Mouse (Mus musculus): ENCODE results near the gene Spin1. TPM values are rescaled to one million over a fixed set of nuclear protein-coding genes. Genes with fewer than 3 reads are reported as not detected.

Spin1 gene
- polyA plus RNA-seq, 1 experiment from 2014 or later = 39.5 TPM

GRCm38 (mm10) chr13:51137702-51138031, 37.0 kb downstream of the Spin1 start:
- Histone ChIP-seq H3K4me2 (no peak overlapping the region), H3K27me3 (replicated peaks; ENCODE audit: control insufficient read depth, insufficient read depth, low read length) (no peaks in the 10 kb centered on the region), H3K27ac (ENCODE audit: low read depth, low read length) (no peak overlapping the region), H3K9ac (ENCODE audit: low read depth, low read length) (no peak overlapping the region), H3K4me1 (replicated peaks; ENCODE audit: control insufficient read depth, insufficient read depth, low read length) (peaks cover 3% of the 10 kb centered on the region; the same call in 1 of the 2 replicates), H3K4me3 (ENCODE audit: low read depth, low read length) (no peak overlapping the region), H3K9me3 (ENCODE audit: control insufficient read depth, low read length) (no peaks in the 10 kb centered on the region), H3K36me3 (ENCODE audit: control insufficient read depth, insufficient read depth, low read length) (peaks cover 9% of the 10 kb centered on the region; the same call in 1 of the 2 replicates)
- DNase-seq (ENCODE audit: low spot score) (no peak), ATAC-seq (replicated peaks; ENCODE audit: low FRiP score) (no peak)

DNA sequence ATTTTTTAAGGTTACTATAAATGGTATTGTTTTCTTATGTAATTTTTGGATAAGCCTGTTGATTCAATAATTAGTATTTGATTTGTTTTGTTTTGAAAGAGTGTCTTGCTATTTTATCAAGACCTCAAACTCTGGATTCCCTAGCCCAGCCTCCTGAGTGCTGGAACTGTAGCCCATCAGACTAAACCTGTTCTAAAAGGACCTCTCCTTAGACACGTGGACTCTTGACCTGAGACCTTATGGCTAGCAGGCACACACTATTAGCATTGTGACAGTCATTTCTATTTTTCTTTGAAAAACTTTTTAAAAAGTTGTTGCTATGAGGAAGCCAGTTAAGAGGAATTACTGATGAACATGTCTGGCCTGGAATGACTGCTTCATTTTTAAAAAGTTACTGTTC, 46.4 kb downstream of the Spin1 start:
- no peak overlapping the region for H3K9ac ChIP-seq (ENCODE audit: low read depth, low read length)
- ATAC-seq (replicated peaks; ENCODE audit: low FRiP score) (no peak), DNase-seq (ENCODE audit: low spot score) (no peak)
- no peaks in the 10 kb centered on the region for H3K4me1 ChIP-seq (replicated peaks; ENCODE audit: control insufficient read depth, insufficient read depth, low read length)
- no peak overlapping the region for H3K27ac ChIP-seq (ENCODE audit: low read depth, low read length)
- no peak overlapping the region for H3K4me3 ChIP-seq (ENCODE audit: low read depth, low read length)
- H3K27me3 ChIP-seq (replicated peaks; ENCODE audit: control insufficient read depth, insufficient read depth, low read length) = no peaks in the 10 kb centered on the region
- H3K9me3 ChIP-seq (ENCODE audit: control insufficient read depth, low read length) = no peaks in the 10 kb centered on the region
- H3K36me3 ChIP-seq (ENCODE audit: control insufficient read depth, insufficient read depth, low read length) = peaks cover 10% of the 10 kb centered on the region; the same call in 1 of the 2 replicates
- 71% methylated on average over 1 of the region's 1 CpGs for WGBS
- H3K4me2 ChIP-seq = no peak overlapping the region

DNA sequence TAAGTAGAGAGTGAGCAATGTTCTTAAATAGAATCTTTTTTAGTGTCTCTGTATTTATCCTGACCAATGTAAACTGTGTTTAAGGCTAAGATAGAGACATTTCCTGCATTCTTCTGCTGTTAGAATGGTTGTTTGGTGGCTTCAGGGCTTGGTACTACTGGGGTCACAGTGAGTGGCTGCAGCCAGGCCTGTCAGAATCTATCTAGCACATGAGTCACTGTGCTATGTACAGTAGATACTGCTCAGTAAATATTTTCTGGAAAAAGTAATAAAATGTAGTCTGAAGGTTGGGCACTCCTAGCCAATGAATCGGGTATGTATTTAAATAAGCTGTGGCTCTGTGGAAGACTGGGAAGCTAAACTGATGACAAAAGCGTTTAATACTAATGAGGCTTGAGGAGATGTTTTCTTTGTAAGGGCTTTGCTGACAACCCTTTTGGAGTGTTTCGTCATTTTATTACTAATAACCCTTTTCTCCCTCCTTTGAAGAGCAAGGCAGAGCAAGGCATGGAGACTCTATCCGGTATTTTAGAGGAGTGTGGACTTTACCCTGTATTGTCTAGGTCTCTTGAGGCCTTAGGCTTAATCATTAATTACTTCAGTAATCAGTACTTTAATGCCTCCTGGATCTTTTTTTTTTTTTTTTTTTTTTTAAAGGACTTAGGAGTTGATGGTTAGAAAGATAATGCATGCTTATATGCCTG, 52.4 kb downstream of the Spin1 start:
- WGBS = 79% methylated on average over 4 of the region's 4 CpGs
- Histone ChIP-seq H3K27me3 (replicated peaks; ENCODE audit: control insufficient read depth, insufficient read depth, low read length) (no peaks in the 10 kb centered on the region), H3K9ac (ENCODE audit: low read depth, low read length) (no peak overlapping the region), H3K36me3 (ENCODE audit: control insufficient read depth, insufficient read depth, low read length) (peaks cover 9% of the 10 kb centered on the region; the same call in 1 of the 2 replicates), H3K27ac (ENCODE audit: low read depth, low read length) (no peak overlapping the region; the same call in 1 of the 2 replicates), H3K4me1 (replicated peaks; ENCODE audit: control insufficient read depth, insufficient read depth, low read length) (no peaks in the 10 kb centered on the region), H3K4me3 (ENCODE audit: low read depth, low read length) (no peak overlapping the region), H3K4me2 (no peak overlapping the region), H3K9me3 (ENCODE audit: control insufficient read depth, low read length) (no peaks in the 10 kb centered on the region)
- ATAC-seq (replicated peaks; ENCODE audit: low FRiP score) (peak; percentile 45; the same call in 1 of the 2 replicates), DNase-seq (ENCODE audit: low spot score) (no peak)

DNA sequence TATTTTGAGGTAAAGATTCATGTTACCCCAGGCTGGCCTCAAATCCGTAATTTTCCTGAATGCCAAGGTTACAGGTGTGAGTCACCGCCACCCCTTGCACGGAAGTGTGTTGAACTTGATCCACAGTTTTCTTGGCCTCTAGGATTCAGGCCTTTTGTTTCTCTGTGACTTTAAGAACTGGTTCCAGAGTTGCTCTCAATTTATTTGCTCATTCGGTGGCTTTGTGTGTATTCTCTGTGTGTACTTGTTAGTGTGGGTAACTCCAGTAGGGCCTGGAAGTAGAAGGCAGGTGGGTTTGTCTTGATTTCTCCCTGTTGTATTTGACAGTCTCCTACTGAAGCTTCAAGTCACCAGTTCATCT, 53.0 kb downstream of the Spin1 start:
- H3K27me3 ChIP-seq (replicated peaks; ENCODE audit: control insufficient read depth, insufficient read depth, low read length) = no peaks in the 10 kb centered on the region
- no peak overlapping the region; the same call in 1 of the 2 replicates for H3K27ac ChIP-seq (ENCODE audit: low read depth, low read length)
- H3K4me3 ChIP-seq (ENCODE audit: low read depth, low read length) = no peak overlapping the region
- no peak overlapping the region for H3K9ac ChIP-seq (ENCODE audit: low read depth, low read length)
- WGBS = 85% methylated on average over 4 of the region's 4 CpGs
- ATAC-seq (replicated peaks; ENCODE audit: low FRiP score) (0 out of 2 replicates have a peak, but pooled peaks have one; percentile 23), DNase-seq (ENCODE audit: low spot score) (no peak)
- peaks cover 9% of the 10 kb centered on the region; the same call in 1 of the 2 replicates for H3K36me3 ChIP-seq (ENCODE audit: control insufficient read depth, insufficient read depth, low read length)
- no peaks in the 10 kb centered on the region for H3K4me1 ChIP-seq (replicated peaks; ENCODE audit: control insufficient read depth, insufficient read depth, low read length)
- no peaks in the 10 kb centered on the region for H3K9me3 ChIP-seq (ENCODE audit: control insufficient read depth, low read length)
- H3K4me2 ChIP-seq = no peak overlapping the region

GRCm38 (mm10) chr13:51155178-51156013, 54.7 kb downstream of the Spin1 start:
- H3K4me2 ChIP-seq = no peak overlapping the region
- WGBS = 91% methylated on average over 15 of the region's 15 CpGs
- no peaks in the 10 kb centered on the region for H3K27me3 ChIP-seq (replicated peaks; ENCODE audit: control insufficient read depth, insufficient read depth, low read length)
- ATAC-seq (replicated peaks; ENCODE audit: low FRiP score) (no peak), DNase-seq (ENCODE audit: low spot score) (no peak)
- H3K9ac ChIP-seq (ENCODE audit: low read depth, low read length) = no peak overlapping the region
- no peak overlapping the region for H3K27ac ChIP-seq (ENCODE audit: low read depth, low read length)
- peaks cover 4% of the 10 kb centered on the region; the same call in 1 of the 2 replicates for H3K36me3 ChIP-seq (ENCODE audit: control insufficient read depth, insufficient read depth, low read length)
- H3K4me1 ChIP-seq (replicated peaks; ENCODE audit: control insufficient read depth, insufficient read depth, low read length) = no peaks in the 10 kb centered on the region
- no peak overlapping the region for H3K4me3 ChIP-seq (ENCODE audit: low read depth, low read length)
- H3K9me3 ChIP-seq (ENCODE audit: control insufficient read depth, low read length) = no peaks in the 10 kb centered on the region

DNA sequence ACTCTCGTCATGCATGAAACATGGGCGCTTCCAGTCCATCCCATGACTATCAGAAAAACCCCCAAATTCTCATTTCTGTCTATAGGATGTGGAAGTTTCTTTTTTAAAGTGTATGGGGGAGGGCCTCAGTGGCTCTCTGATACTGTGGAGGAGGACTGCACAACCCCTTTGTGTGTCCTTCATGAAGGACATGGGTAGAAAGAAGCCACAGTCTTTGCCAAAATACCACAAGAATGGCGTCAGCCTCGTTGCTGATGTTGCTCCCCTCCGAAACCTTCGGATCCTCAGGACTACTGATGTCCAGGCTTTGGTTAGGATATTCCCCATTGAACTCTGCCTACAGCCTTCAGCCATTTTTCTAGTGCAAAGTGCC, 55.3 kb downstream of the Spin1 start:
- WGBS = 93% methylated on average over 6 of the region's 6 CpGs
- H3K4me1 ChIP-seq (replicated peaks; ENCODE audit: control insufficient read depth, insufficient read depth, low read length) = no peaks in the 10 kb centered on the region
- H3K27ac ChIP-seq (ENCODE audit: low read depth, low read length) = no peak overlapping the region
- no peak overlapping the region for H3K4me2 ChIP-seq
- no peak overlapping the region for H3K9ac ChIP-seq (ENCODE audit: low read depth, low read length)
- H3K4me3 ChIP-seq (ENCODE audit: low read depth, low read length) = no peak overlapping the region
- H3K27me3 ChIP-seq (replicated peaks; ENCODE audit: control insufficient read depth, insufficient read depth, low read length) = no peaks in the 10 kb centered on the region
- H3K36me3 ChIP-seq (ENCODE audit: control insufficient read depth, insufficient read depth, low read length) = peaks cover 4% of the 10 kb centered on the region; the same call in 1 of the 2 replicates
- ATAC-seq (replicated peaks; ENCODE audit: low FRiP score) (no peak), DNase-seq (ENCODE audit: low spot score) (no peak)
- H3K9me3 ChIP-seq (ENCODE audit: control insufficient read depth, low read length) = no peaks in the 10 kb centered on the region

DNA sequence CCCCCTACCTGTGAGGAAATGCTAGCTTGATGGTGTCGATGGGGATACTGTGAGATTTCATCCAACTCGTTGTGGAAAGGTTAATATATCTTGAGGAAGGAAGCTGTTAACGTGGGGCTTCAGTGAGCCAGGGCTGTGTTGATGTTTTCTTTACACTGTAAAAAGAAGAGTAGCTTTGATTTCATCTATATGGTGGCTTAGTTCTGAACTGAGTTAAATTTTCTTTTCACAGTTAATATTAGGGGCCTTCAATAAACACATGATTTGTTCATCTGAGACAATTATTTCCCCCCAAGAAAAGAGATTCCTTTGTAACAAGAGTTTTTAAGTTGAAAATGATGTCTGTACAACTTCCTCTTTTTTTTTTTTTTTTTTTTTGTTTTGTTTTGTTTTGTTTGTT, 56.6 kb downstream of the Spin1 start:
- DNase-seq (ENCODE audit: low spot score) = no peak
- H3K9me3 ChIP-seq (ENCODE audit: control insufficient read depth, low read length) = no peaks in the 10 kb centered on the region
- no peak overlapping the region for H3K4me3 ChIP-seq (ENCODE audit: low read depth, low read length)
- ATAC-seq (replicated peaks; ENCODE audit: low FRiP score) = no peak
- peaks cover 4% of the 10 kb centered on the region; the same call in 1 of the 2 replicates for H3K36me3 ChIP-seq (ENCODE audit: control insufficient read depth, insufficient read depth, low read length)
- no peaks in the 10 kb centered on the region for H3K27me3 ChIP-seq (replicated peaks; ENCODE audit: control insufficient read depth, insufficient read depth, low read length)
- WGBS = 67% methylated on average over 3 of the region's 3 CpGs
- no peaks in the 10 kb centered on the region for H3K4me1 ChIP-seq (replicated peaks; ENCODE audit: control insufficient read depth, insufficient read depth, low read length)
- no peak overlapping the region for H3K9ac ChIP-seq (ENCODE audit: low read depth, low read length)
- H3K27ac ChIP-seq (ENCODE audit: low read depth, low read length) = no peak overlapping the region
- no peak overlapping the region for H3K4me2 ChIP-seq

DNA sequence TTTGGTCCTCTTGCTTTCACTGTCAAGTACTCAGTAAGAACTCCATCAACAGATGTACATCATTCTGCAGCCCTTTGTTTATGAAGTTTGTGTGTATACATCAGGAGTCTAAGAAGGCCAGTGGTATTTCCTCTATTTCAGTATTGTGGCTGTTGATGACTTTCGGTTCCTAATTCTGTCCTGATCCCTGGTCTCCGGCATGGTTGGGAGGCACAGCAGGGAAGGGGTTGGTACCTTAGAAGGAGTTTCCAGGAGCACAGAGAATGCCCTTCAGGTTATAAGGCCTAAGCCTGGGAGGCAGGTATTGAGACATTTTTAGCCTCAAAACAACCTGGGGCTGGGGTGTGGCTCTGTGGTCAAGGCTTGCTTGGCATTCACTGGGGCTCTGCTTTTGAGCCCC, 61.0 kb downstream of the Spin1 start:
- H3K4me2 ChIP-seq = no peak overlapping the region
- ATAC-seq (replicated peaks; ENCODE audit: low FRiP score) = no peak
- DNase-seq (ENCODE audit: low spot score) = no peak
- no peaks in the 10 kb centered on the region for H3K27me3 ChIP-seq (replicated peaks; ENCODE audit: control insufficient read depth, insufficient read depth, low read length)
- H3K27ac ChIP-seq (ENCODE audit: low read depth, low read length) = no peak overlapping the region
- no peaks in the 10 kb centered on the region for H3K4me1 ChIP-seq (replicated peaks; ENCODE audit: control insufficient read depth, insufficient read depth, low read length)
- 77% methylated on average over 2 of the region's 2 CpGs for WGBS
- no peaks in the 10 kb centered on the region; the same call in 1 of the 2 replicates for H3K36me3 ChIP-seq (ENCODE audit: control insufficient read depth, insufficient read depth, low read length)
- no peaks in the 10 kb centered on the region; the same call in 1 of the 2 replicates for H3K9me3 ChIP-seq (ENCODE audit: control insufficient read depth, low read length)
- H3K9ac ChIP-seq (ENCODE audit: low read depth, low read length) = no peak overlapping the region
- H3K4me3 ChIP-seq (ENCODE audit: low read depth, low read length) = no peak overlapping the region

Measured in liver, embryonic 11.5 days (tissue).